Mouse (Mus musculus): ENCODE measurements around the gene Cdadc1.

- TF ChIP-seq CTCF (IDR thresholded peaks at IDR 0.05; ENCODE audit: extremely low read depth, insufficient read depth, low read length): no peak
- TF ChIP-seq POLR2A (IDR thresholded peaks at IDR 0.05; ENCODE audit: extremely low read depth, insufficient read depth, low read length): no peak
These were observed 32.3 kb upstream of the Cdadc1 start for GRCm38 (mm10) chr14:59630096-59630495.
